Mouse (Mus musculus) retina, postnatal 7 days (tissue): Measurements from ENCODE around the gene Hbb-bh1.
"Not testable (repeated sequence)": the region's sequence is repeated elsewhere in the genome, so short reads cannot be mapped to it uniquely, and the experiment has no call there.

Experiments used
- DNase-seq: peaks from one replicate; pipeline ENCODE4 v3.0.0-alpha.2; 2012; ENCODE audit warnings: low read depth, low spot score

Gene Hbb-bh1

DNA sequence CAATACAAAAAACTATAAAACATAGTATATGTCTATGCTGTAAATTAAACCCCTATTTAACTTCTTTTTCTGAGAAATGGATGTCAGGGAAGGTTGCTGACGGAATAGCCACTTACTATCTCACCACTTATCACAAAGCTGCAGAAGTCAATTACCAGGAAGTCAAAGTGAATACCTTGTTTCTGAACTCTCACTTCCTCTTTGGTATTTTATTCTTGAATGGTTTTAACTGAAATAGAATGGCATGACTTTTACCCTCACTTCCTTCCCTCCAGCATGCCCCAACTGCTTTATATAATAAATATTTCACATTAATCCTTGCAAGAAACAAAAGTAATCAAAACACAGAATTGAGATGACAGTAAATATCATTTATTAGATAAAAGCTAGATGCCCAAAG lies 30.8 kb downstream of the Hbb-bh1 start:
- no peak for DNase-seq

DNA sequence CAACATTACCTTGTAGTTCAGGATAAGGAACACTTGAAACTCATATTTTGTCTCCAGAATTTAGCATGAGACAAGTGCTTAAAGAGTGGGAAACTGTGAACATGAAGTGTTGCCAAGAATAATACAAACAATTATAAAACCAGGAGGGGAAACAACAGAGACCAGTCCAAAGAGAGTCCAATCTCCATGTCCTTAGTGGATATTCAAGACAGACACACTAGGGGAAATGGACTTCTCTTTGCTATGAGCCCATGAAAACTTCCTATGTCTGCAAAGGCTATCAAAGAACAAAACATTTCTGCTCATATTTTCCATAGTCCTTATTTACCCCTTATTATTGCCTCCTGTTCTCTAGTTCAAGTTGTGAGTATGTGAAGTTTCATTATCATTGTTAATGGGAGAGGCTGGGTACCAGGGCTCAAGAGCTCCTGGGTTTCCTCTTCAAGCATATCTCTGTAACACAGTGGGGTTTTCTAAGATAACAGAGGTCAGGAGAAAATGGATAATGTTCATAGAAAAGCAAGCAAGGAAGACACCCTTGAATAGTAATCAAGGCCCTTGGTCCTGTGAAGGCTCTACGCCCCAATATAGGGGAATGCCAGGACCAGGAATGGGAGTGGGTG lies 31.6 kb downstream of the Hbb-bh1 start:
- DNase-seq = no peak

DNA sequence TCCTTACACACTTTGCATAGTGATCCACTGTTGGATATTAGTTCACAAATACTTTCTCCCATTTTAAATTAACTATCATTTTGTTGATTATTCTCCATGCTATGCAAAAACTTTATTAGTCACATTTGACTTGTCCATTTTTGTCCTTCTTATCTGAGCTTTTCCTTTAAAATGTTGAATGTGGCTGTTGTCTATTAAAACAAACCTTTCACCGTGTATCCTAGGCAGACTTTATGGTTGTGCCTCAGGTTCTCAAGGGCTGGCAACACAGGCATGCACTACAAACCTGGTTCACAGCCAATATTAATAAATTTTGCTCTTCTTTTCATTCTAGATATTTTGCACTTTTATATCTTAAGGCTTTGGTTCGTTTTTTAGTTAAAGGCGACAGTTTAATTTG lies 32.2 kb downstream of the Hbb-bh1 start:
- no peak for DNase-seq

DNA sequence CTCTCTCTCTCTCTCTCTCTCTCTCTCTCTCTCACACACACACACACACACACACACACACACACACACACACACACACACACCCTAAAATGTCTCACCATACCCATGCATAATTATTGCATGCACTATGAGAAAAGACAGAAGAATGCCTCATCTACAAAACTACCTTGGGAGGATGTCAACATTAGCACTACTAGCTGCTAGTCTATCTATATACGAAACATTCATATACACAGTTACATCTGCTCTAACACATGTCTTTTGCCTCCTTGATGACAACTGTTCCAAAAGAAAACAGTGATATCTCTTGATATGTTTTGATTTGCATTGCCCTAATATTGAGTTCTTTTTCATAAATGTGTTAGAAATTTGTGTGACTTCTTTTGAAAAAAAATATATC lies 32.7 kb downstream of the Hbb-bh1 start:
- DNase-seq = no peak

DNA sequence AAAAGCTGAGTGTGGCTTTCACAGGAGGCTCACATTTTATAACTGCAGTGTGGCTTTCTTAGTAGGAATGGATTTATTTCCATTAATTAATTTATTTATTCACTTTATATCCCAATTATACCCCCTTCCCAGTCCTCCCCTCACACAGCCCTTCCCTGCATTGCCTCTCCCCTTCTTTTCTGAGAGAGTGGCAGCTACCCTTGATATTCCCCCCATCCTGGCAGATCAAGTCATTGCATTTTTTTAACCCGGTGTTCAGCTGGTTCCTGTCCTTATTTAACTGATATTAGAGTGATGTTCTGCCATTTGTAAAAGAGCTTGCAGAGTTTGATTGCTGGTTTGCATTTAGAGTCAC lies 33.2 kb downstream of the Hbb-bh1 start:
- DNase-seq = no peak

DNA sequence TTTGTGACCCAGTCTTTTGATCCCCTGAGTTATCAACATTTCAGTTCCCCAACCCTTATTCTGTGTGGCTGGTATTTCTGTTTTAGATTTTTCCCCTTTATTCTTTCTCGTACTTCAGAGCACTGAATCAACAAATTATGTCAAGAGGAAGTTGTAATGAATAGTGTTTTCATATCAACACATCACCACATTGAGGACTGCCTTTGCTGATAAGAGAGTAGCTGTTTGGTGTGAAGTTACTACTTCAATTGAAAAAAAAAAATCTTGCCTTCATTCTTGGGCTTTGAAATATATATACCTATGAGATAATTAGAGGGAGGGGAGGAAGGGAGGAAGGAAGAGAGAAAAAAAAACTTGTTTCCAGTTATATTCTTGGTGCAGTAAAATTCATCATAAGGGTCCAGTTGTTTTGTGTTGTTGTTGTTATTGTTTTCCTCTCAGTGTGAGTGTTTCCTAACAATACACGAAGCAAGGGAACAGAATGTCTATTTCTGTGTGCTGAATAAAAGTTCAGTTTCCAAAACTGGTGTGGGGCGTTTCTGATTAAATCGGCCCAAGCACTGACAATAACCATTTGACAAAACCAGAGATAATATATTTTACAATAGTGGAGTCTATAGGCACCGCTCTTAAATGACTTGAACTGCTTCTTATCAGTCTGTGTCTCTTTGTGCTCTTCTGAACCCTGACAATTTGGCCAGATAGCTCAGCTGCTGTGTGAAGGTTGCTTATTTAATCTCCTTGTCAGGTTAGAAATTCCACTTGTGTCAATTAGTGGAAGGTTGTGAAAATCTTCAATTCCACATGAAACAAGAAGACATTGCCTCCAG lies 33.8 kb downstream of the Hbb-bh1 start:
- no peak for DNase-seq

DNA sequence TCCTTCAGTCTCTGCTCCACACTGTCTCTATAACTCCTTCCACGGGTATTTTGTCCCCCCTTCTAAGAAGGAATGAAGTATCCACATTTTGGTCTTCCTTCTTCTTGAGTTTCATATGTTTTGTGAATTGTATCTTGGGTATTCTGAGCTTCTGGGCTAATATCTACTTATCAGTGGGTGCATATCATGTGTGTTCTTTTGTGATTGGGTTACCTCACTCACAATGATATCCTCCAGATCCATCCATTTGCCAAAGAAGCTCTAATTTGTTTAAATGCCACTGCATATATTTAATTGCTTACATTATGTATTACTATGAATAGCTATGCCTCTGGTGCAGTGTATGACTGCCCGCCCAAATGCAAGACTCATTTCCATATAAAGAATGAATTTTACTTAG lies 34.8 kb downstream of the Hbb-bh1 start:
- not testable (repeated sequence) for DNase-seq

DNA sequence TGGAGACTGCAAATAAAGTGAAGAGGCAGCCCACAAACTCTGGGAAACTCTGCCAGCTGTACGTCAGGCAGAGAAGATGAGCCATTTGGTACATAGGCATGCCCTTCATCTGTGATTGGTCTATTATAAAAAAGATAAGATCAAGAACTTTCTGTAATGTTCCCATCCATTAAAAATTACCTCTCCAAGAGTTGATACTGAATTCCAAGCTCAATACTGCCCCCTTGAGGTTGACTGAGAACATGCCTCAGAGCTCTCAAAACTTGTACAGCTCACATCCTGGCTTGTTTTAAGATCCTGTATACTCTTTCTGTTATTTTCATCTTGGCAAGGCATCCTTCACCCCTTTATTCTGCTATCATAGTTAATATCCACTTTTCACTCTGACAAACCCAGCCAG lies 36.1 kb downstream of the Hbb-bh1 start:
- DNase-seq = peak; percentile 9

DNA sequence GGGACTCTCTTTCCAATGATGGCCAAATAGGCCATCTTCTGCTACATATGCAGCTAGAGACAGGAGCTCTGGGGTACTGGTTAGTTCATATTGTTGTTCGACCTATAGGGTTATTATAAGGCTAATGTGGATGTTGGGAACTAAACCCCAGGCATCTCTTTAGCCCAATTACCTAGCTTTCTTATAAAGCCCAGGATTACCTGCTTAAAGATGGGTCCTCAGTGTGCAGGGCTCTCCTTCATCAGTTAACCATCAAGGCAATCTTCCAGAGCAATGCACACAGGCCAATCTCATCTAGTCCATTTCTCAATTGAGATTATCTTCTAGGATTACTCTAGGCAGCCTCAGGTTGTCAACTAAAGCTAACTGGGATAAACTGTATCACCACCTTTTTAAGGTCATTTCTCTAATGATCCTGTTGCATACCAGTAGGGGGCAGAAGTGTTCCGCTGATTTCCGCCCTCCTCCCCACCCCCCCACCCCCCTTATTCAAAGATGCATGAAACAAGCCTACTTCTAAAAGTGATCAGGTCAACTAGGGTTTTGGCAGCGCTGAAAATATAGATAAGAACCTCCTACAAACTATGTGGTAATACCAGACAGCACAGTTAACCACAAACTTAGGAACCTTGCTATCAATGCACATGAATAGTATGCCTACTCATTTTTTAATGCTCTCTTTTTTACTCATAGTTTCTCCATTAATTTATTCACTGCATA lies 50.1 kb downstream of the Hbb-bh1 start:
- DNase-seq = no peak

DNA sequence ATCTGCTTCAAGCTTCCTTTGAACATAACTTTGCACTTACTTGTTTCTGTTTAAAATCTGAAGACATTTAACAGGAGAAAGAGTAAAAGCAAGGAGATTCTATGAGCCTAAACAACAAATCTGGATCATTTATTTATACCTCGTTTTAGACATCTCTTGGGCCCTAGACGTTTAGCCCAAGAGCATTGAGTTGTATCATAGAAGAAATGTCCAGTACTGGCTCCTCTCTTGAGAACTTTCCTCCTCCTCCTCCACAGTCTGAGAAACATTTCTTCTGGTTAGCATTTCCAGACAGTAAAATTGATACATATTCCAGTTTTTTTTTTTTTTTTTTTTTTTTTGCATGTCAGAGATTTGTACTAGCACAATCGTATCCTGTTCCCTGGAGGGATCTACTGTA lies 51.2 kb downstream of the Hbb-bh1 start, which contains the start of gene Olfr67:
TSS of gene Olfr67 (minus strand) at position 101 of the 400 bp plus-strand sequence.
- DNase-seq = no peak
